Mouse (Mus musculus) mesoderm, embryonic 11.5 days (tissue): ENCODE measurements around the gene Sctr.

Source experiments
- DNase-seq: peaks from one replicate; pipeline ENCODE4 v3.0.0-alpha.2; 2012; ENCODE audit warnings: low read depth, low spot score

Sctr gene

DNA sequence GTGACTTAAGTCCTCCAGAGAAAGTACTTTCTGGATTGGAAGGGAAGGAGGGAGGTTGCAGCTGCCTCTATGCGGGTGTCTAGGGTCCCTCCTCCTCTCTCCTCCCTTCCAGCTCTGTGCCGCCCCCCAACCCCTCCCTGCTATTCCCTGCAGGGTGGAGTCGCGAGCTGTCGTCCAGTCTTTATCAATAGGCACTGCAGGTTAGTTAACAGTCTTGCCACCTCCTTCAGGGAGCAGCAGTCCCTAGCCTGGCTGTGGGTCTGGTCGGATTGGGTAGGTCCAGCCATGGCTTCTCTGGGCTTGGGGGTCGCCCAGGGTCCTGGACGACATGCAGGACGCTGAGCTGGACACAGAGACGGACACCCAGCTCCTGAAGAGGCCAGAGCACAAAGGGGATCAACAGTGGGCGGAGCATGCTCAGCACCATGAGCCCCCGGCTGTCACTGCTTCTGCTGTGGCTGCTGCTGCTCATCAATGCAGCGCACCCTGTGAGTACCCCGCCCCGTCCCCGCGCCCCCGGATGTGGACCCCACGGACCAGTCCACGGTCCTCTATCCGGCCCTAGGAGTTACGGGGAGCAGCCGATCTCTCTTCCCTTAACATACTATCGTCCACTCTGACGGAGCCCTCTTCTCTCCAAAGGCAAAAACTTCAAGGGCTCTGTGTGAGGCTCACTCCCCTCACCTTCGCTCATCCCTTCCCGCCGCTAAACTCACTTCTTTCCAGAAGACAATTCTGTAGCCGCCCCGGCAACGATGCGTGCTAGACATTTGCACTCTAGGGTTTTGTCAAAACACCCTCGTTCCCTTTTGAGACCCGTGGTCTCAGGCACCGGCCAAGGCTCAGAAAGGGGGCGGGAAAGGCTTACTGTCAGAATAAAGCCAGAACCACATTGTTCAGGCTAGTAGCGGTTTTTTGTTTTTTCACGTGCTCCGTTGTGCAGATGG, at the start of gene Sctr:
TSS of gene Sctr (plus strand) at position 51 of the 947 bp plus-strand sequence.
- DNase-seq, result peak; percentile 58

GRCm38 (mm10) chr1:119957716-119958222, 48.9 kb upstream of the Sctr start:
- DNase-seq, result no peak

- DNase-seq, result no peak
Observed at GRCm38 (mm10) chr1:119959464-119959863, 47.2 kb upstream of the Sctr start.

GRCm38 (mm10) chr1:119959920-119960319, 46.8 kb upstream of the Sctr start:
- no peak for DNase-seq

DNA sequence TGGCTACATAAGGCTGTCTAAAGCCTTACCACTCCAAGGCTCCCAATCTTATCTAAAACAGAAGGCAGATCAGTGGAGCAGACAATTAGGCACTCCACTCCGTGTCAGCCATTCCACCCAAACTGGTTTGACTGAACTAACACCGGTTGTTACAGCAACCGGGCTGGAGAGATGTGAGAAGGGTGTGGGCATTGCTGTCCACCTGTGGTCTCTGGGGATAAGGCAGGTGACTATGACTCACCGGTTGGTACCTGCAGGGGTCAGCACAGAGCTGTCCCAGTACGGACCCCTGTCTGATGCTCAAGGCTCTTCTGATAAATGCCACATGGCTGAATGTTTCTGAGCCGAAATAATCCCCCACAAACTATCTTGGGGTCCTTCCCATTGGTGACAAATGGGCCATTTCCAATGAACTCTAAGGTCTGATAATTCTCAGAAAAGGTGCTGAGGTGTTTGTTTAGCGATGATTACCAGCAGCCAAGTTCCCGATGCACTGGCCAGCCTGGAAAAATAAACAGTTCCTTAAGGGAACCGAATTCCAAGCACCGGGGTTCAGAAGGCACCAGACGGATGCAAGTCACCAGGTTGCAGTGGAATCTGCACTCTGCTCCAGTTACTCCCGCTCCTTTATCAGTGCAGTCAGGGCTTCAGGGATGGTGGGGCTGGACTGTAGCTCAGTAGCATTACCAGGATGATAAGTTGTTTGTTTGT, 40.7 kb upstream of the Sctr start:
- no peak for DNase-seq

GRCm38 (mm10) chr1:119973117-119973516, 33.6 kb upstream of the Sctr start:
- DNase-seq, result no peak

- DNase-seq, result no peak
Observed at GRCm38 (mm10) chr1:119975141-119975540, 31.6 kb upstream of the Sctr start.

GRCm38 (mm10) chr1:119986555-119986954, 20.1 kb upstream of the Sctr start:
- DNase-seq, result no peak

DNA sequence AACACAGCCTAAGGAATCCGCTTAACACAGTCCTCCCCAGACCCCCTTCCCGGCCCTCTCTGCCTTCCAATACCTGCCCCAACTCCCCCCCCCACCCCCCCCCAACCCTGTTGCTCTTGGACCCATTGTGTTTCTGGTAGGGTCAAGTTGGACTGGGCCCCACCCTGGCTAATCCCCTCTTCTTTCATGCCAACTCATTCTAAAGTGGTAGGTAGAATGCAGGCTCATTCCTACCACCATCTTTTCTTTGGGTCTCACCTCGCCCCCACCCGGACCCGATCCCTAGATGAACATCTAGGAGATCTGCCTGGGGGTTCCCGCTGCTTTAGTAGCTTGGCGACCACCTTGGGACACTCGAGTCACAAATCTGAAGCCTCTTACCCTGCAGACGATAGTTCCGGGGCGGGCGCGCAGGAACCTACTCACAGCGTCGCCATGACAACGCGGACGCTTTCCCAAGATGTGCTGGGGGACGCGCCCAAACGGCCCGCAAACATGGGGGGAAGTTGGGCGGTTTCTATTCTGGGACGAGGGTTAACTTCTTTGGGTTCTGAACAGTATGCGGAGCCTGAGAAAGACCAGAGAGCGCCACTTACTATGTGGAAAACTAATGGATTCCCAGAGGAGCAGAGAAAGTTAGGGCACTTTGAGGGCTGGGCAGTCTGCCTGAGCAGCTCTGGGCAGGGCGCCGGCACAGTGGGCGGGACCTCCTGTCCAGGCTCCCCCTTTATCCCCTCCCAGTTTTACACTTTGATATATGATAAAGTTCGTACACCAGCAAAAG, 9.7 kb upstream of the Sctr start, which contains the start of gene Cfap221:
TSS of gene Cfap221 (minus strand) at position 437 of the 784 bp plus-strand sequence.
- peak; percentile 89 for DNase-seq

DNA sequence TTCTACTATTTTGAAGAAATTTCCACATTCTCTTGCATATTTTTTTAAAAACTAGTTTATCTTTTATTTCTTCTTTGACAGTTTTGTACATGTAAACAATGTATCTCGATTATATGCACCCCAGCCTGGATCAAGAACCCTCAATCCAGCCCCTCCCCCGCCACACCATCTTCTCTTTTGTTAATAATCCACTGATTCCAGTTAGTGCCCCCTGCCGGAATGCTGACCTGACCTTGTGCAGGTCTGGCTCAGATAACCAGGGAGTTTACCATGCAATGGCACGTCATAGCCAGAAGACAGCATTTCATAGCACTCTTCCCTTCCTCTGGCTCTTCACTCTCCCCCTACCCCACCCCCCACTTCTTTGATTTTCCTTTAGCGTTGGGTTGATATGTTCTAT, 9.1 kb upstream of the Sctr start:
- peak; percentile 45 for DNase-seq

- no peak for DNase-seq
Observed at GRCm38 (mm10) chr1:120007851-120008588, 1.3 kb downstream of the Sctr start.

- DNase-seq, result no peak
Observed at GRCm38 (mm10) chr1:120012638-120013037, 5.9 kb downstream of the Sctr start.

- DNase-seq, result peak; percentile 72
Observed at GRCm38 (mm10) chr1:120013111-120013510, 6.4 kb downstream of the Sctr start.

DNA sequence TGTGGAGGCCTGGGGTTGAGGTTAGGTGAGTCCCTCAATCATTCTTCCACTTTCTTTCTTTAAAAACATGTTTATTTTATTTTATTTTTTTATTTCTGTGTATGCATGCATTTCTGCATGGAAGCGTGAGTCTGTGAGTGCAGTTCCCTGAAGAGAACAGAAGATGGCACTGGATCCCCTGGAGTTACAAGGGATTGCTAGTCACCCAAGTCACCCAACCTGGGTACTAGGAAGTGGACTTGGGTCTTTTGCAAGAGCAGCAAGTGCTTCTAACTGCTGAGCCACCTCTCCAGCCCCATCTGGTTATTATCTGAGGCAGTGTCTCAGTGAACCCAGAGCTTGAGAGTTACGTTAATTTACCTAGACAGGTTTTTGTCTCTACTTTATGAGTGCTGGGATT, 9.5 kb downstream of the Sctr start:
- DNase-seq, result no peak

DNA sequence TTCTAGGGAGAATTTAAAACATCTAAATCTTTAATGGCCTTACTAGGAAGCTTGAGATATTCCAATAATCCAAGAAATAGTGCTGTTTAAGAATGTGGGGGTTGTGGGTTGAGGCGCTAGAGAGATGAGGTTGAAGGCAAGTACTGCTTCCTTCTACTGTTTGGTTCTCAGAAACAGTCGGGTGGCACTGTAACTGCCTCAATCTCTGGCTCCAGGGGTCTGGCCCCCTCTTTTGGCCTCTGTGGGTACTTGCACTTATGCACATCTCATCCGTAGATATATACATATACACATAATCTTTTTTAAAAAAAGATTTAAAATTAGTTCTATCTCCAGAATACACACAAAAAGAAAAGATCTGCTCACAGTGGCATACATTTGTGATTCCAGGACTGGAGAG, 12.2 kb downstream of the Sctr start:
- DNase-seq, result no peak

- no peak for DNase-seq
Observed at GRCm38 (mm10) chr1:120019428-120019827, 12.7 kb downstream of the Sctr start.

DNA sequence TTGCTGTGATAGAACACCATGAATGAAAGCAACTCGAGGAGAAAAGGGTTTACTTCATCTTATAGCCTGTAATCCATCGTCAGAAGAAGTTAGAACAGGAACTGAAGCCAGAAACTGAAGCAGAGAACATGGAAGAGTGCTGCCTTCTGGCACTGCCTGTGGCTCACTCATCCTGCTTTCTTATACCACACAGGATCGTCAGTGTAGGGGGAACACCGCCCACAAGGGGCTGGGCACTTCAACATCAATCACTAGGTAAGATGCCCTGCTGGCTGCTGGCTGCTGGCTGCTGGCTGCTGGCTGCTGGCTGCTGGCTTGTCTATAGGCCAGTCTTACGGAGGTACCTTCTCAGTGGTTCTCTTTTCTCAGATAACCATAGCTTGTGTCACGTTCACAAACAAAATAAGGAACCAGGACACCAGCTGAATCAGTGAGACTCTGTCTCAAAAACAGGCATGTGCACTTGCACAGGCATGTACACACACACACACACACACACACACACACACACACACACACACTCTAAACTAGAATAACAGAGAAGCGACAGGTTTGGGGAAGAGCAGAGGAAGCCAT, 13.7 kb downstream of the Sctr start:
- no peak for DNase-seq

GRCm38 (mm10) chr1:120021951-120022350, 15.3 kb downstream of the Sctr start:
- DNase-seq, result no peak

GRCm38 (mm10) chr1:120024331-120025049, 17.8 kb downstream of the Sctr start:
- DNase-seq, result peak; percentile 41

GRCm38 (mm10) chr1:120025050-120025439, 18.4 kb downstream of the Sctr start:
- no peak for DNase-seq
